Mouse (Mus musculus) intestine, postnatal 0 days (tissue): Measurements from ENCODE around the gene Dapp1. TPM values are rescaled to one million over a fixed set of nuclear protein-coding genes. Genes with fewer than 3 reads are reported as not detected.

ENCODE experiments used
- ATAC-seq: fragments of 200-750 bp; cut with Nextera tagmentation; 2 replicates; pipeline ENCODE4 v1.8.0; 2017; ENCODE audit warnings: mild to moderate bottlenecking, moderate TSS enrichment, moderate library complexity
- H3K27ac ChIP-seq: fragments of 300-500 bp; sonication (generic); 2 replicates; pipeline ENCODE4 v1.5.1; 2014; ENCODE audit warnings: mild to moderate bottlenecking, low read depth, low read length, moderate library complexity
- H3K27me3 ChIP-seq: fragments of 300-500 bp; sonication (generic); replicated peaks from 2 replicates; pipeline ENCODE4 v1.6.1; 2014; ENCODE audit warnings: low read length, mixed read lengths; ENCODE audit not compliant: control insufficient read depth, insufficient read depth
- H3K36me3 ChIP-seq: fragments of 300-500 bp; sonication (generic); 2 replicates; pipeline ENCODE4 v1.6.1; 2014; ENCODE audit warnings: mild to moderate bottlenecking, moderate library complexity; ENCODE audit not compliant: control insufficient read depth, insufficient read depth
- H3K4me1 ChIP-seq: fragments of 300-500 bp; sonication (generic); replicated peaks from 2 replicates; pipeline ENCODE4 v1.6.1; 2014; ENCODE audit warnings: antibody characterized with exemption, low read length, mixed read lengths; ENCODE audit not compliant: control insufficient read depth, insufficient read depth
- H3K4me2 ChIP-seq: fragments of 300-500 bp; sonication (generic); replicated peaks from 2 replicates; pipeline ENCODE4 v1.6.1; 2014; ENCODE audit warnings: low read depth, mild to moderate bottlenecking, moderate library complexity
- H3K4me3 ChIP-seq: fragments of 300-500 bp; sonication (generic); 2 replicates; pipeline ENCODE4 v1.5.1; 2014; ENCODE audit warnings: low read depth, low read length
- H3K9ac ChIP-seq: fragments of 300-500 bp; sonication (generic); 2 replicates; pipeline ENCODE4 v1.6.1; 2014; ENCODE audit warnings: mild to moderate bottlenecking, low read depth, low read length
- H3K9me3 ChIP-seq: fragments of 300-500 bp; sonication (generic); 2 replicates; pipeline ENCODE4 v1.6.1; 2016; ENCODE audit warnings: mixed run types; ENCODE audit not compliant: control insufficient read depth
- CTCF ChIP-seq: sonication (generic); IDR thresholded peaks from 2 replicates; pipeline ENCODE4 v1.5.1; 2016; ENCODE audit warnings: low read depth, mild to moderate bottlenecking, control low read depth, antibody characterized with exemption, moderate library complexity
- WGBS: fragments of 180-500 bp; shearing (Covaris S2); extraction: QIAGEN DNeasy Blood & Tissue Kit; methylation state at CpG from one replicate; pipeline ENCODE4 v1.1.7; 2014; 5-methylcytosine and 5-hydroxymethylcytosine counted together
- polyA plus RNA-seq: library from polyadenylated mRNA; unstranded; fragments of >200 nt; fragmentation: Nextera tagmentation; extraction: Ambion mirVana; gene quantifications from 2 replicates; pipeline ENCODE4 v1.2.1, GENCODE M21; 2015

The Dapp1 gene
- polyA plus RNA-seq, 1 experiment from 2014 or later, result 70.6 TPM

DNA sequence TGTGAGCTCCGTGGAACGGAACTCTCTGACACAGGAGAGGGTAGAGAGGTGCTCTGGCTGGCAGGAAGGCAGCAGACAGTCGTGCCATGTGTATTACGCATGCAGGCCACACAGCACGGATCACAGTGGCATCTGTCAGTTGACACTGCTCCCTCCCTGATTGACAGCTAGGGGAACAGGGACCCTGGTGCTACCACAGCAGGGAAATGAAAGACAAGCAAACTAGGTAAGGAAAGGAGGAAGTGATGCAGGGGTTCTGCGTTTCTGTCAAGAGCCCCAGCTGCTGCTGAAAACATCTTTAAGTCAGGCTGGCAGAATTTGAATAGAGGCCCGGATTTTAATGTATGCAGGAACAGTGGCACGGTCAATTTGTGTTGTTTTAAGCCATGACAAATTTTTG lies 17.8 kb downstream of the Dapp1 start:
- 82% methylated on average over 8 of the region's 8 CpGs for WGBS
- no peak overlapping the region for H3K4me2 ChIP-seq
- H3K4me1 ChIP-seq, result 0 out of 2 replicates have a peak, but pooled peaks cover 5% of the 10 kb centered on the region
- H3K36me3 ChIP-seq, result peaks cover 48% of the 10 kb centered on the region
- no peak for TF ChIP-seq CTCF
- no peak overlapping the region for H3K27ac ChIP-seq
- H3K4me3 ChIP-seq, result no peak overlapping the region
- no peaks in the 10 kb centered on the region for H3K27me3 ChIP-seq
- no peaks in the 10 kb centered on the region for H3K9me3 ChIP-seq
- no peak overlapping the region for H3K9ac ChIP-seq
- ATAC-seq, result no peak

DNA sequence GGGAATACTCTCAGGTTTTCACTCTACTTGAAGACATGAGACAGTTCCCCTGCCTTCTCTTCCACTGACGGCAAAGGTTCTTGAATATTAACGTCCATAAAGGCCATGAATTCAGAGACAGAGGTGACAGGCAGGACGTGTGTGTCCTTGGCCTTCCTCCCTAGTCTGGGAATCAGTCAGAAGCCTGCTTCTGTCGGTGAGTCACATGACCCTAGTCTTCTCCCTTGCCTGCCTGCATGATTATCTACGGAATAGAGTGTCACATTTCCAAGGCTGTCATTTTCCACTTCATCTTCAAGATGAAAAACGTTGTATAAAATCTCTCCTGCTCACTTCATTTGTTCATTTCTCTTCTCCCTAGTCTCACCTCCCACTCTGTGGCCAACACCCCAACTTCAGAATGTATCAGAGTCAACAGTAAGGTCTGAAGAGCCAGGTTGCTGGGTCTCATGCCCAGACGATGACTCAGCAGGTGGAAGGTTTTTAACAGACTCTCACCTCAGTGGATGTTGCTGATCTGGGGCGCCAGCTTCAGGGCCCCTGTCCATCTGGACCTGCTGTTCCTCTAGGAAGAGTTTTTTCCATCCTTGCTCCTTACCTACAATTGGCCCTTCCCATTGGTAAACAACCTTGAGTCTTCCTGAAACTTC lies 19.5 kb downstream of the Dapp1 start:
- Histone ChIP-seq H3K4me1 (no peaks in the 10 kb centered on the region), H3K9me3 (no peaks in the 10 kb centered on the region), H3K4me2 (no peak overlapping the region), H3K27me3 (no peaks in the 10 kb centered on the region), H3K9ac (no peak overlapping the region), H3K36me3 (peaks cover 55% of the 10 kb centered on the region), H3K27ac (no peak overlapping the region), H3K4me3 (no peak overlapping the region)
- TF ChIP-seq CTCF, result no peak
- 0 out of 2 replicates have a peak, but pooled peaks have one; percentile 12 for ATAC-seq
- WGBS, result 49% methylated on average over 8 of the region's 8 CpGs

DNA sequence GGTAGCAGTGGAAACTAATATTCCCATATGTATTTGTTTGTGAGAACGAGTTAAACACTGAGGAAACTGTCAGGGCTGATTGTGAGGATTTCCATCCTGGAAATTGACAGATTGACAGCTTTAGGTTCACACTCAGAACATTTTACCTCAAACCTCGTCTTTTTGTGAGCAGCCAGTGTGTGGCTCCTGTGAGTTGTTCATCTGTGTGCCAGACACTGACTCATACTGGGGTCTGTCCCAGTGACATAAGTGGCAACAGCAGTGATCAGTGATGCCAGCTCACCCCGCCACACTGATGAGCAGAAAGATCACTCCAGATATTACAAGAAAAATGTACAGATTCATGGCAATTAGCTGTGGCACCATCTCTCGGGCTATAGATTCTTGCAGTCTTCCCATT lies 21.9 kb downstream of the Dapp1 start:
- Histone ChIP-seq H3K9me3 (no peaks in the 10 kb centered on the region), H3K4me3 (no peak overlapping the region), H3K9ac (no peak overlapping the region), H3K27me3 (no peaks in the 10 kb centered on the region), H3K36me3 (peaks cover 46% of the 10 kb centered on the region), H3K4me1 (no peaks in the 10 kb centered on the region), H3K4me2 (no peak overlapping the region), H3K27ac (no peak overlapping the region)
- no peak for TF ChIP-seq CTCF
- WGBS, result 80% methylated on average over 4 of the region's 4 CpGs
- no peak for ATAC-seq

DNA sequence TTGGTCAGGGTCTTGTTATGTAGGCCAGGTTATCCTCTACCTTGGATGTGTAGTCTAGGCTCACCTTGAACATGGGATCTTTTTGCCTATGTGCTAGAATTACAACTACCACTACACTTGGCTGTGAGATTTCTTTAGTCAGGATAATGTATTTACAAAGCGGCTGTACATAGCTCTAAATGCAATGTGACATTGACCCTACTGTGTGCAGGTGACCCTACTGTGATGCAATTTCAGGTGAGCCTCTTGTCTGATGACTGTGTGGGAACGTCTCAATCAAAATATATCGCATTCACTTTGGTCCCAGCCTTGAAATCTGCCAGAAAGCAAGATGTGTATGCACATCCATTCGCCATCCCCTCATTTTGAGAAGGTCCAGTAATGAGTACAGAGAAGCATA lies 23.0 kb downstream of the Dapp1 start:
- Histone ChIP-seq H3K36me3 (peaks cover 39% of the 10 kb centered on the region), H3K4me1 (no peaks in the 10 kb centered on the region), H3K27me3 (no peaks in the 10 kb centered on the region), H3K4me2 (no peak overlapping the region), H3K9ac (no peak overlapping the region), H3K4me3 (no peak overlapping the region), H3K9me3 (no peaks in the 10 kb centered on the region), H3K27ac (no peak overlapping the region)
- no peak for ATAC-seq
- TF ChIP-seq CTCF, result no peak
- 94% methylated on average over 4 of the region's 4 CpGs for WGBS

DNA sequence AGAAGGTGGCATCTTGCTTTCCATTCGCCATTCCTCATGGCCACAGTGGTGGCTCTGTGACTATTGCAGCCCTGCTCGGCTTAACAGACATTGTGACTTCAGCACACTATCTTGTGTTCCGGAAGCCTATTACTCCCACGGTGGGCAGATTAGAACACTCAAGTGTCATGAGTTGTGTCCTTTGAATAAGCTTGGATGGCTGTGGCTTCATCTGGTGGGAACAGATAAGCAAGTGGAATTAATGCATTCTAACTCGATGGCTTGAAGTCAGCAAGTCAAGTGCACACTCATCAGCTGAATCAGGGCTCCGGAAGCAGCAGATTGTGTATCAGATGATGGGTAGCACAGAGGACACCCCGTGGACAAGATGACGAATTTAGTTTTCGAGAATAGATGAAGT lies 23.5 kb downstream of the Dapp1 start:
- Histone ChIP-seq H3K4me3 (no peak overlapping the region), H3K27me3 (no peaks in the 10 kb centered on the region), H3K36me3 (peaks cover 35% of the 10 kb centered on the region), H3K4me1 (no peaks in the 10 kb centered on the region; the same call in 1 of the 2 replicates), H3K9ac (no peak overlapping the region), H3K27ac (no peak overlapping the region), H3K4me2 (no peak overlapping the region), H3K9me3 (no peaks in the 10 kb centered on the region)
- TF ChIP-seq CTCF, result no peak
- 91% methylated on average over 9 of the region's 9 CpGs for WGBS
- ATAC-seq, result no peak

DNA sequence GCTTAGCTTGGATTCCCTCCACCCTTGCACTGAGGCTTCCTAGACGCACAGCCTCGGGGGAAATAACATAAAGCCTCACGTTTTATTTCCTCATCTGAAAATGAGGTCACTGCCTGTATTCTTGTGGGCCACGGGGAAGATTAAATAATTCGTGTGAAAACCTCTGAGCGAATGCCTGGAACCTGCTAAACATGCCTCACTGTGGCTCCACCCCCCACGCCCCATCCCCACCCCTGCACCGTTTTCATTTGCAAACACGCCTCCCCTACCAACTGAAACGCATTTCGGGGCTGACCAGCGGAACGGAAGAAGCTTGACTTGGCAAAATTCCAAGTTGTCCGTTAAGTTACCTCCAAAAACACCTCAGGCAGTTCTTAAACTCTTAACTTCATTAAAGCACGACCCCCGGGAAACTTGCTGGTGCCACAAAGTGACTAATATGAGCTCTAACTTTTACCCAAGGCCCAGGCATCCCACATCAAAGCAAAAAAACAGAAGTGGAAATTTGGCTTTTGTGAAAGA lies 25.7 kb downstream of the Dapp1 start:
- peaks cover 5% of the 10 kb centered on the region for H3K4me1 ChIP-seq
- no peak for TF ChIP-seq CTCF
- peak overlapping the region; percentile 9; the same call in 1 of the 2 replicates for H3K4me3 ChIP-seq
- H3K27ac ChIP-seq, result no peak overlapping the region
- peaks cover 21% of the 10 kb centered on the region for H3K36me3 ChIP-seq
- no peaks in the 10 kb centered on the region for H3K27me3 ChIP-seq
- H3K4me2 ChIP-seq, result peak overlapping the region; percentile 1
- H3K9ac ChIP-seq, result no peak overlapping the region
- H3K9me3 ChIP-seq, result no peaks in the 10 kb centered on the region
- no peak for ATAC-seq
- 30% methylated on average over 16 of the region's 16 CpGs for WGBS
